Mouse (Mus musculus) layer of hippocampus, postnatal 36 days (tissue): ENCODE data around the gene Pak4. TPM values are rescaled to one million over a fixed set of nuclear protein-coding genes. Genes with fewer than 3 reads are reported as not detected.
"Not testable (repeated sequence)": the region's sequence is repeated elsewhere in the genome, so short reads cannot be mapped to it uniquely, and the experiment has no call there.

Experiments
- DNase-seq, 2 experiments: peaks; one replicate each; pipeline ENCODE4 v3.0.0; 2022
- total RNA-seq, 2 experiments: library from RNA; stranded (reverse); gene quantifications; 2 replicates each; pipeline ENCODE4 v1.2.3; 2021

Pak4 gene
- 10 to 100 TPM; 15.1 to 15.8 TPM for total RNA-seq

DNA sequence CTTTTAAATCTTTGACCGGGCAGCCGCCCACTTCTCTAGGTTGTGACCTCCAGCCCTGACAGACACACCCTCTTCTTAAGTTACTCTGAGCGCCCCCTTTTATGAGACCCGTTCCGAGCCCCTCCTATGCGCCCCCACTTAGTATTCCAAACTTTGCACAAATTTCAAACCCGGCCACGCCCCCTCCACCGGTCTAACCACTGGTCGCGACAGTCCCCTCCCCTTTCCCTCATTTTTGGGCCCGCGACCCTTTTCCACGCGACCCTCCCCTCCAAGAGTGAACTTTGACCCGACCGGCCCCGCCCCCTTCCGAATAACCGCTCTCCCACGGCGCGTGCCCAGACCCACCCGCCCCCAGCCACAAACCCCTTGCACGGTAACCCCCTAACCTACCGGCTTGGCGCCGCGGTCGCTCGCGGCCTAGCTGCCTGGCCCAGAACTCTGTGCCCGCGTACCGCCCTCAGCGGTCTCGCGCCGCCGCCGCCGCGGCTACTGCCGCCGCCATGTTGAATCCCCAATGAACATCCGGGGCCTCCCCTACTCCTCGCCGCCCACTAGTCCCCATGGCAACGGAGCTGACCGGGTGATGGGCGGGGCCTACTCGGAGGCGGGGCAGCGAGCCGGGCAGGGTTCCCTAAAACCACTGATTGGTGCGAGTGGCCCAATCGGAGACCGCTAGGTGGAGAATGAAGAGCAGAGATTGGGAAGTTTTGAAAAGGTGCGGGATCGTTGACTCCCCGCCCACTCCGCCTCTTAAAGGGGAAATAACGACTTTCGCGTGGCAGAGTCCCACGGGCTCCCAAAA, at the start of gene Pak4, which contains the start of gene Samd4b:
TSS of gene Pak4 (minus strand) at position 544 of the 805 bp plus-strand sequence.
TSS of gene Samd4b (minus strand) at position 503 of the 805 bp plus-strand sequence.
- peak; percentile 99 for DNase-seq

DNA sequence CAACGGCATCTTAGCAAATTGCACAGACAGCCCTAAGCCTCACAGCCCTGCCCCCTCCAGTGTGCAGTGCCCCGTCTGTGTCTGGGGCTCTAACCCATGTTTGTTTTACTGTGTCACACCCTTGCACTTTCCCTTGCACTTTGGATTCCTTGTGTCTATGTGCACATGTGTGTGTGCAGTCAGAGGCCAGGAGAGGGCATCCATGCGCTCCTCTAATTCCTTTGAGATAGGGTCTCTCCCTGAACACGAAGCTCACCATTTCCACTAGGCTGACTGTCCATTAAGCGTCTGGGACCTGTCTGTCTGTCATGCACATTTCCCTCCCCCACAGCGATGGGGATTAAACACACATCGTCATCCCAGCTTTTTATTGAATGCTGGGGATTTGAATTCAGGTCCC, 49.0 kb upstream of the Pak4 start:
- no peak for DNase-seq

DNA sequence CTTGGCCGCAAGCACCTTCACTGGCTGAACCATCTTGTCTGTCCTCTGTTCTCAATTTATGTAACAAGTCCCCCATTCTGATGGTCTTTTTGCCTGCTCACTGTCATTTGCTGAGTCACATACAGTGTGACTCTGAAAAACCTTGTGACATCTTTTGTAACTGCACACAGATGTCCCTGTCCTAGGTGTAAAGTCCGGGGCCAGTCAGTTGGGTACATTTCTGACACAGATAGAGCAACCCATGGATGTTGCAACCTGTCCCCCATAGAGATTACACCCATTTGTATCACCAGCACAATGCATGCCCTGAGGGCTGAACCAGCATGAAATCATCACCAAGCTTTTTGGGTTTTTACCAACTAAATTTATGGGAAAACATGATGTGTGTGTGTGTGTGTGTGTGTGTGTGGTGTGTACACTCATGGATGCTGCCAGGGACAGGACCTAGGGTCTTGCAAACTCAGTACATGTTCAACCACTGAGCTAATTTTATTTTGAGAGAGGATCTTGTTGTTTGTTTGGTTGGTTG, 48.0 kb upstream of the Pak4 start:
- no peak for DNase-seq

DNA sequence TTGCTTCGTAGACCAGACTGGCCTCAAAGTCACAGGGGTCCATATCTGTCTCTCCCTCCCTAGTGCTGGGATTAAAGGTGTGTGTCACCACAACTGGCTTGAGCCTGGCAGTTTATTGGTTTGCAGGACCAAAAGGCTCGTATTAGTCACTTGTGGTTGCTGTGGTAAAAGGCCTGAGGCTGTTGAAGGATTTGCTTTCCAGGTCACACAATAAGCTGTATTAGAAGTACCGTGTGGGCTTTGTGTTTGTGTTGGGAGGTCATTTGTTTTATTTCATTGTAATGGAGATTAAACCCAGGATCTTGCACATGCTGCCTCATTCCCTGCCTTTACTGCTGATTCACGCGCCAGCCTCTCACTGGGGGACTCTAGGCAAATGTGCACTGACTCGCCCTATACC, 47.4 kb upstream of the Pak4 start:
- no peak for DNase-seq

DNA sequence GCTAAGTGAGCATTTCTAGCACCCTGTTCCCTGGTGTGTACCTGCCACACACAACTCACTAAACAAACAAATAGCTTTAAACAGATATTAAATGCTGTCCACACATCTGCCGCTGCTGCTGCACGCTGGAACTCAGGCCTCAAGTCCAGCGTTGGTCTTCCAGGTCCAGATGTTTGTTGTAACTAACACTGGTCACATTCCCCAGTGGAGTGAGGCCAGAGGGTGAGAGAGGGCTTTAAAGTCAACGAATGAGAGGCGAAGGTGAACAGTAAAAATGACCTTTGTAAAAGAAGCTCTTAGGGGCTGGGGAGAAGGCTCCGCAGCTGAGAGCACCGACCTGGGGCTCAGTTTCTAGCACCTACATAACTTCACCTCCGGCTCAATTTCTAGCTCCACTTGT, 43.6 kb upstream of the Pak4 start:
- no peak for DNase-seq

DNA sequence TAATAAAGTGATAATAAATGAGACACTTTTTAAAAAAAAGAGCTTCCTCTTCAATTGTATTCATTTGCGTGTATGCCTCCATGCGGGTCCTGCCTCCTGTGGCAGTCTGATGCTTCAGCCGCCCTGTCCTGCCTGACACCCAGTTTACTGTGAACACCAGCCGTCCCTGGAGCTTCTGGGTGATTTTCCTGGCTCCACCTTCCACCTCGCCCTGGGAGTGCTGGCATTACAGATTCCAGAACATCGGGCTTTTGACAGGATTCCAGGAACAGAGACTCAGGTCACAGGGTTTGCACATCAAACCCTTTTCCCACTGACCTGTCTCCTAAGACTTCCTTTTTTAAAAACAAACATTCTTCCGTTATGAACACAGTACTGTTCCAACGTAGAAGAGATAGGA, 39.5 kb upstream of the Pak4 start:
- peak in 1 of 2 experiments; percentile 22 for DNase-seq

DNA sequence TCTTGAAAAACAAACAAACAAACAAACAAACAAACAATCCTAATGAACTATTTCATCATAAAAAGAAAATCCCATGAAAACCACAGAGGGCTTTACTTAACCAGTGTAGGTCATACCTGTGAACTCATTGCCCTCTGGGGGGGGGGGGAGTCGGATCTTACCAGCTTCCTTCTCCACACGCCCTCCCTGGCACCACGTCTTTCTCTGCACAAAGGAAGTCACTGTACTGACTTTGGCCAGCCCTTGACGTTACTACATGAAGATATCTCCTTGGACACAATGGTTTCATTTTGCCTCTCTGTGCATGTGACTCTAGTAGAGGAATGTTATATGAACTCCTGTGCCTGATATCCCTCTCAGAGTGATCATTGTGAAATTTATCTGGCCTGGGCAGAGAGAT, 36.1 kb upstream of the Pak4 start:
- no peak for DNase-seq

DNA sequence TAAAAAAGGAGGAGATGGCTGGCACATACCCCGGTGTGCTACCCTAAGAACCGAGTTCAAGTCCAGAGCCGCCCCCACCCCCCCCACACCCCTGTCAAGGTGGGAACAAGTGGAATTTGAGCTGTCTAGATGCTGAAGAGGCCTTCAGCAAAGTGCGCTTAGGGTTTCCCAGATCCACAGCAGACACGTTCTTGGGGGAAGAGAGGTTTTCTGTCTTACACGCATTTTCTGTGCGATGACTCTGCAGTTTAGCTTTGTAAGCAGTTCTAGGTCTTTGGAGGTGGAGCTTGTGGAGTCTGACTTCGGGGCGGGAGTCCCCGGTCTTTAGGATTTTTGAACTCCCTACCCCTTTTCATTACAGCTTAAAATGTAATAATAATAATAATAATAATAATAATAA, 33.1 kb upstream of the Pak4 start, which contains the start of gene Acp7:
TSS of gene Acp7 (minus strand) at position 260 of the 400 bp plus-strand sequence.
- DNase-seq, result no peak

DNA sequence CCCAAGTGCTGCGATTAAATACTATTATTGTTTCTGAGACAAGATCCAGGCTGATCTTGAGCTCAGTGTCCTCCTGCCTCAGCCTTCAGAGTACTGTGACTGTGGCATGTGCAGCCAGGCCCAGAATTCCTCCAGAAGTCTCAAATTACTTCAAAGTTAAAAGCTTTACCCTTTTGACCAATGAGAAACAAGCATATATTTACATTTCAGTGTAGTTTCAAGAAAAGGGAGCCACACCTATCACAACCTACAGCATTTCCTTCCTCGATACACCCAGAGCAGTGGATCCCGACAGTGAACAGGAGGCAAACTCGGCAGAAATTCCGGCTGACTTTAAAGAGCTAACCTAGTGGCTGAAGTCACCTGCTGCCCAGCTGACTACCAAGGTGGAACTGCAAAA, 26.8 kb upstream of the Pak4 start:
- no peak for DNase-seq

DNA sequence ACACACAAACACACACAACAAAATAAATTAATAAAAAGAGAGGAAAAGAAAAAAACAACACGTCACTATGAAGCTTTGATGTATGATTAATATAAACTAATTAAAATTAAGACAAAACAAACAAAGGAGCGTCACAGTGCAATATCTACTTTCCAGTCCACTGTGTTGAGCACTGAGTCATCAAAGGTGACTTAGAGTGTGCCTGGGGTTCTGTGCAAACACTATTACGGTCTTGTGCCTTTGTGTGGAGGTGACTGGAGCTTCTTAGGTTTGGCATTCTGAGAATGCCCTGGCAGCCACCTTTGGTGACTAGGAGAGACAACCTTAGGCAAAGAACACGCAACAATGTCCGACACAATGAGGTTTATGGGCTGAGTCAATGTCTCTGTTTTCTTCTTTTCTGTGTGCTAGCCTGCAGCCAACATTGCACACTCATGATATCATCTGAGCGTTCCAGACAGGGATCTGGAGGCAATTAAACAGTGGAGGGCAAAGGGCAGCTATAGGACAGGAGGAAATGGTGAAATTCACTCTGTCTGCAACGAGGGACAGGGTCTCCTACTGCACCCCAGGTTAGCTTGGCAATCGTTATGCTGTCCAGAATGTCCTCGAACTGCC, 21.2 kb upstream of the Pak4 start:
- DNase-seq, result no peak

DNA sequence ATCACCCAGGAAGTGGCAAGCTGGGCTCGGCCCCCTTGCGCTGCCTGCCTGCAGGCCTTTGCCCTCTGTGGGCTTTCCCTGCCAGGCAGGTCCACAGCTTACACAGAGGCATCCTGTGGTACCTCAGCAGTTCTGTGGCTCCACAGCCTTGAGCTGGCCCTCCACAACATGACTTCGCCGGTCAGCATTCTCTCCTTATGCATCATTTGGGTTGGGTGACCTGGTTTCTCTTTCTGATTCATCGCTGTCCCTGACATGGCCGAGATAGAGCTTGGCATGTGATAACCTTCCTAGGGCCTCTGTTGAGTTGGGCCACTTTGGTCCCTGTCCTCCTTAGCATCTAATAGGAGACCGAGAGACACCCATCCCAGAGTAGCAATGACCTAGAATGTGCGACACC, 8.0 kb upstream of the Pak4 start:
- no peak for DNase-seq

DNA sequence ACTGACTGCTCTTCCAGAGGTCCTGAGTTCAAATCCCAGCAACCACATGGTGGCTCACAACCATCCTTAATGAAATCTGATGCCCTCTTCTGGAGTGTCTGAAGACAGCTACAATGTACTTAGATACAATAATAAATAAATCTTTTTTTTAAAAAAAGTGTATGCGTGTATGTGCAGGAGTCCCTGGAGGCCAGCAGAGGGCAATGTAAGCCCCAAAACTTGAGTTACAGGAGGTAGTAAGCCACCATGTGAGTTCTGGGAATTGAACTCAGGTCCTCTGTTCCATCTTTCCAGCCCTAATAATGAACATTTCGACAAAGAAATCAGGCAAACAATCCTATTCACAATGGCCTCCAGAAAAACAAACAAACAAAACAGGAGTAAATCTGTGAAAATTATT, 5.8 kb upstream of the Pak4 start:
- DNase-seq, result not testable (repeated sequence)

DNA sequence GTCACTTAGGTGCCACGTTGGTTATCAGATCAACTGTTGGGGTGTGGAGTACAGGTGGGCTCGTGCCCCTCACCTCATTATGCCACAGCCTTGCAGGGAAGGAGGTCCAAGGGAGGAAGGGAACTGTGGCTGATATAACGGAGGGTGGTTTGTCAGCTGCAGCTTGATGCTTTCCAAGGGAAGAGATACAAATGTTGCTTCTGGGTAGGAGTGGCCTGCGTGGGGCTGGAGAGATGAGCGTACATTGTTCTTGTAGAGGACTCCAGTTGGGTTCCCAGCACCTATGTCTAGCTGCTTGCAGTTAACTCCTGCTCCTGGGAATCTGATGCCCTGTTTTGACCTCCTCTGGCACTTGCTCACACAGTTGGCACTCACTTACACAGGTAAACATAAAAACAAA, 5.2 kb upstream of the Pak4 start:
- no peak for DNase-seq

DNA sequence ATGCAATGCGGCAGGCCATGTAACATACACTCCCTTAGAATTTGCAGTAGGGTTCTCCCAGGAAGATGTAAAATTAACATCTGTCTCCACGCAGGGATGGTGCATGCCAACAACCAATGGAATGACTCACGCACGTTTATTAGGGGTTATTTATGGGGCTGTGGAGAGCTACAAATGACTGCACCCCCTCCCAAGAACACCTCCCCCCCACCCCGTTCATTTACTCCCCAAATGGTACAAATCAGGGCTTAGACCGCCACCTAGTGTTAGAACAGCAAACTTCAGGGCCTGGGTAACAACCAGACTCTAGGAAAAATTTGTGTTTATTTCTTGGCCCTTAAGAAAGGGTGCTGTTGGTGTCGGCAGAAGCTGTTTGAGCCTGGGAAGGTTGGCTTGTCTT, 3.7 kb upstream of the Pak4 start:
- DNase-seq, result peak in 1 of 2 experiments; percentile 56

DNA sequence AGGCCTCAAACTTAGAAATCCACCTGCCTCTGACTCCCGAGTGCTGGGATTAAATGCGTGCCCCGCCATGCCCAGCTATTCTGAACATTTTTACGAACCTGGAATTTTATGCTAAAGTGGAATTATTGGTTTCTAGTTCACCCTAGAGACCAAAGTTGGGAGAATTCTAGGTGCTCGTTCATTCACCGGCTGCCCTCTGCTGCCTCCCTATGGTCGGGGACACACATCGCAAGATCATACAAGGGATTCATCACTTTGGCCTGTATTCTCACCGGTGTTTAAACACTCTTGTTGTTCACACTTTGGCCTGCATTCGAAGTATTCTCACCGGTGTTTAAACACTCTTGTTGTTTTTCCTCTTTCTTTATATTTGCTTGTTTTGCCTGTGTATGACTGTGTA, 3.0 kb upstream of the Pak4 start:
- DNase-seq, result peak; percentile 68 to 72

DNA sequence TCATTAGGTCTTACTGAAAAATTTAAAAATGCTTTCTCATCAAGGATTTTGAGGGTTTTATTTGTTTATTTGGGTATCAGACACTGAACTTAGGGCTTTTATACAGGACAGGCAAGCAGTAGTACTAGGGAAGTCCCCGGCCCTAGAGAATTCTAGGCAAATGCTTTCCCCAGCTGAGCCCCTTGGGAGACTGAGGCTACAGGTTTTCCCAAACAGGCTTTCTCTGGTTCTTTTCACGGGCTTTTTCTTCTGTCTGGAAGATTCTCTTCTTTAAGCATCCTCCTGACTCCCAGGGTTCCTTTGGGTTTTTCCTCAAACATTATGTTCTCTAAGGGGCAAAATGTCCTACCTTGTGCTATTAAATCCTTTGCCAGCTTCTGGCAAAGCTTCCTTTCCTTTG, 966 bp upstream of the Pak4 start:
- DNase-seq, result no peak

DNA sequence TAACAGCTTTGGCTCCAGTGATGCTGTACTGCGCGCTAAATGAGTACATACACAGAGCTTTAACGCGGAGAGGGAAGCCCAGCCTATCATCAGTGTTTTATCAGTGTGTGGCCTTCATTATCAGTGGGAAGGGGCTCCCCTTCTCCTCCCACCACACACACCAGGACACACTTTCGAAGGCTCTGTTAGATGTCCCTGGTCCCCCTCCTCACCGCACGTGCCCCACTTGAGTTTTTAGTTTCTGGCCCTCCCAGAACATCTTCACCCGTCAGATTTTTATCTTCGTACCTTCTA, 761 bp downstream of the Pak4 start:
- DNase-seq, result no peak

DNA sequence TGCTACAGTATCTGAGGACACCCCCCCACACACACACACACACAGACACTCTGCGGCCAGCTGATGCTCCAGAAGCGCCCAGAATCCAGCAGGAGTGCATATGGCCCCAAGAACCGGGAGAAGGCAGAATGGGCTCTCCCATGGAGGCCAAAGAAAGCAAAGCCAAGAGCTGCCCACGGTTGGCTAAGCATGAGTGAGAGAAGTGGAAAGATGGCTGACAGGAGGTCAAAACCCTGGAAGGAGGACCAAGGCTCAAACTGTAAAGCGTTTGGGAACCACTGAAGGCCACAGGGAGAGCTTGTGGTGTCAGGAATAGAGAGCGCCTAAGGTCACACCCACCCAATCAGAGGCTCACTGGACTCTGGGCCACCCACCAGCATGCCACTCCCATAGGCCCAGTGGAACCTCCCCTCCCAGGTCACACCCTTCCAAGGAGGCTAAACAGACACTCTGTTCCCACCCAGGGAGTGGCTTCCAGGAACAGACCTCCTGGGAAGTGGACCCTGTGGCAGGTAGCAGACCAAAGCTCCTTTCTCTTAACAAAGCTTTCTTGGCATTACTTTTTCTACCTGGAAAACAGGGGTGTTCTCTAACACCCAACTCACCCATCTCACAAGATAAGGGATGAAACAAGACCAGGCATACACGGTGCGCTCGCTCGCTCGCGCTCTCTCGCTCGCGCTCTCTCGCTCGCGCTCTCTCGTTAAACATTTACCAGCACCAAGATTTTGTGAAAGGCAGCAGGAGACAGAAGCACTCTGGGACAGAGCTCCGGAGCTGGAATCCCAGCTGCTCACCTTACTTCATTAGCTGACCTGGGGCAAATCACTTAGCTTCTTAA, 1.3 kb downstream of the Pak4 start:
- no peak for DNase-seq

DNA sequence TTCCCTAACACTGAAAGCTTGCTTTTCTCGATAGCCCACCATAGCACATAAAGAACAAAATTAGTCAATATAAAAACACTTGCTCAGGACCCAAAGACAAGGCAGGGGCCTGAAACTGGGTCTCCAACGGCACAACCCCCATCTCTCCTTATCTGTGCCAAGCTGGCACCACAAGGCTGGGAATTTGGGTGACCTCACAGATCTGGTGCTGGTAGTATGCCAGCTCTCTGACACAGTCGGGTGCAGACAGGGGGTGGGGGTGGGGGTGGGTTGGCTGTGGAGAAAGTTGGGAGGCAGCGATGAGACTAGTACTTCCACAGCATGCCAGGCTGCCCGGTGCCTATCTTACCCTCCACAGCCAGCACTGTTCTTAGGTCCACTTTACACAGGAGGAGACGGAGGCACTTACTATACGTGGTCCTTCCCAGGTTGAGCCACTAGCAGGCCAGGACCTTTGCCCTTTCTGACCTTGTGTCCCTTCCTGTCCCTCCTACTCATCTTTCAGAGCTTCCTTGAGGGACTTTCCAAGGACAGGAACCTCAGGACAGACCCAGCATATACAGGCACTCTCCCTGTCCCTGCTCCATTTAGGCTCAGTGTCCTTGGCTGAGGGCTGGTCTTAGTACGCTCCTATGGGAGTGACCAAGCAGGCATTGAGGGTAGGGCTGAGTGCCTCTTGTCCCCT, 2.1 kb downstream of the Pak4 start:
- no peak for DNase-seq

DNA sequence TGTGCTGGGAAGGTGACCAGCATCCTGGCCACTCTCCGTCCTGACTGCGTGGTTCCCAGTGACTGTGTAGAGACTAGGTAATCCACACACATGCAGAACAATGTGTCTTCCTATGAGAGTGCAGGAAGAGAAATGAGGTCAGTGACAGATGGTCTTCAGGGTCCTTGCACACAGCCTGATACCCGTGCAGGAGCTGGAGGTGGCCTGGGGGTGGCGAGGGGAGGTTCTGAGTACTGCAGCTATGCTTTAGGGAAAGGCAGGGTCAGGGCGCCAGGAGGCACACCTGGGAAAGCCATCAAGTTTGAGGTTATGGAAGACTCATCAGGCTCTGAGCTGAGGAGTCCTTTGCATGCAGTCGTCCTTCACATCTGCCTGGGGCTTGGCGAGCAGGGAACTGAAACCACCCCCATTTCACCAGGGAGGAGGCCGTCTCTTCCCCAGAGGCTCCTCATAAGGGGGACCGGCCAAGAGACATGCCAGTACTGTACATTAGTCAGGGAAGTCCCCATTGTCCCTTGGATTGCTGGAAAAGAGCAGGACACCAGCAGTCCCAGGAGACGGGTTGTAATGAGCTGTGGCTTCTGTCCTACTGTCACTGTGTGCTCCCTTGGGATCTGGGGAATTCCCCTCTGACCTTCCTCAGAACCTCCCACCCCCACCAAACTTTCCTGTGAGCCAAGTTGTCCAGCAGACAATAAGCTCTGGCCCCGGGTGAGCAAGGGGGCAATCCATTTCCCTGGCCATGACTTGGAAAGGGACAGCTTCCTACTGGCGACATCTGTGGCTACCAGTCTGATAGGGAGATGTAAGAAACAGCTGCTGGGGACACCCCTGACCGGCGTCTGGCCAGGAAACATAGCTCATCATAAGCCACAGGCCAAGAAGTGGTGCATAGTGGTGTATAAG, 4.5 kb downstream of the Pak4 start:
- DNase-seq, result no peak

DNA sequence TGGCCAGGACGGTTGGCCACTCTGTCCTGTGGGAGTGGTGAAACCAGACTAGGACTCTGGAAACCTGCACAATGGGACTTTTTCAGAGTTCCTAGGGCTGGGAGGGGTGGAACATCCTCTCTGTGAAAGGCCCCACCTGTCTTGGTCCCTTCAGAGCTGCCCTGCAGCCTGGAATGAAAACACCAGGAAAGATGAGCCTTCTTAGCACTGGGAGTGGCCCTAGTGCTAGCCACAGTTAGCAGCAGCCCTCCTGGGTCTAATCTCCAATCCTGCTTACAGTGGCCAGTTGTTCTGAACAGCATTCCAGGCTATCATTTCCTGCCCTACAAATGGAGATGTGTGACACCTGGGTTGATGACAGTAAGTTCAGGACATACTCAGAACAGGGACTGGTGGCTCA, 6.1 kb downstream of the Pak4 start:
- no peak for DNase-seq
